Mouse (Mus musculus) spleen, embryonic (tissue): ENCODE data around the gene Epha3.

ENCODE experiments used
- CTCF ChIA-PET: fragments of 350-600 bp; sonication (Branson Sonifier 250); formaldehyde crosslinking; loops from one replicate; lab custom pipeline; 2022; lab: Charles Lee

The Epha3 gene

GRCm38 (mm10) chr16:63783544-63783943 is 80.4 kb downstream of the Epha3 start:
- CTCF ChIA-PET = no interaction called here

- CTCF ChIA-PET = no interaction called here
Measured at GRCm38 (mm10) chr16:63782101-63782500, 81.9 kb downstream of the Epha3 start.

GRCm38 (mm10) chr16:63780151-63780550 is 83.8 kb downstream of the Epha3 start:
- CTCF ChIA-PET = no interaction called here

- CTCF ChIA-PET = no interaction called here
Measured at GRCm38 (mm10) chr16:63777811-63778210, 86.2 kb downstream of the Epha3 start.

- CTCF ChIA-PET = no interaction called here
Measured at GRCm38 (mm10) chr16:63772566-63772965, 91.4 kb downstream of the Epha3 start.

- CTCF ChIA-PET = no interaction called here
Measured at GRCm38 (mm10) chr16:63767589-63767988, 96.4 kb downstream of the Epha3 start.

- CTCF ChIA-PET = no interaction called here
Measured at GRCm38 (mm10) chr16:63761177-63761576, 102.8 kb downstream of the Epha3 start.

GRCm38 (mm10) chr16:63760112-63760511 is 103.9 kb downstream of the Epha3 start:
- CTCF ChIA-PET = no interaction called here

- CTCF ChIA-PET = no interaction called here
Measured at GRCm38 (mm10) chr16:63753052-63753451, 110.9 kb downstream of the Epha3 start.

DNA sequence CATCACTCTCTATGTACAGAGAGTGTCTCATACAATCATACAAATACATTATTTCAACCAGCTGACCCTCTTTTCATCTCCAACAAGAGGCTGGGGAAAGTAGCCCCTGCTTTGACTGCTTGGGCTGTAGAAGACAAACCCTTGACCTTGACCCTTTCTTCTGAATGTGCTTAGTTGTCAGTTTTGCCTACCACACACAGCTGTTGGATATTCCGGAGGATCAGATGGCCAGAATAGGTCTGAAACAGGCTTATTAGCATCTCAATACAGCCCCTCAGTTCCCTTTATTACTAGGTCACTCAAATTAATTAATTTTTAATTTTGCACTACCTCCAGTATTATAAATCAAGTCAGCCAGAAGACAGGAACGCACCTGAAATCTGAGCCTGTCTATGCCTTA is 116.2 kb downstream of the Epha3 start:
- CTCF ChIA-PET = no interaction called here

DNA sequence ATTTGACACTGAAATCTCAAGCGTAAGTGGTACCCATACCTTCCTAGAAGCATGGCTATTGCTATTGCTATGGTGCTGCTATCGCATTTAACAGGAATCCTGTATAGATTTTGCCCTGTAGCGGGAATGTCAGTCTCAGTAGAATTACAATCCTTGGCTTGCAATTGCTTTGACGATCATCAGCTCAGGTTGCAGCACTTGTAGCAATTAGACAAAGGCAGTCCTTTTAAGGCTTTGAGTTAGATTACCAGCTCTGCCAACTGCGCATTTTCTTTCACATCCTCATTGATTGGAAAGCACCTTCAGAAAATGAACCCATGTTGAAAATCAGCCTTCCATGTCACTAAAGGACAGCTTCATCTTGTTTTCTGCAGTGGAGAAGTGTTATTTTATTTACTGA is 118.5 kb downstream of the Epha3 start:
- CTCF ChIA-PET = no interaction called here

- CTCF ChIA-PET = no interaction called here
Measured at GRCm38 (mm10) chr16:63743208-63743854, 120.6 kb downstream of the Epha3 start.

DNA sequence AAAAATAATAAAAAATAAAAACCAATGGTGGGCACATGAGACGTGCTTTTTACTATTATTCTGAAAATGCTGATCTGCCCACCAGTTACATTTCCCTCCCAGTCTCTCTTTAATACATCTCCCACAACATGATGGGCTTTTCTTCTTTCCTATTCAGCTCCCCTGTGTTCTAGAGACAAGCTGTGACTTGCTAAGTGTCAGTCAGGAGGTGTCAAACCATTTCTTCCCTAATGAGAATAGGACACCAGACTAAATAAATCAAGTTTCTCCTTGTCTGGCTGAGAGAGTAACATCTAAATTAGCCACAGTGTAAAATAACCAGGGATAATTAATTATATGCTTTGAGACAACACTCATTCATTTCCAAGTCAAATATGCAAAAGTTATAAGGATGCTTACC is 144.7 kb downstream of the Epha3 start:
- CTCF ChIA-PET = no interaction called here

GRCm38 (mm10) chr16:63717317-63717716 is 146.7 kb downstream of the Epha3 start:
- CTCF ChIA-PET = no interaction called here

GRCm38 (mm10) chr16:63706912-63707868 is 156.8 kb downstream of the Epha3 start:
- CTCF ChIA-PET = no interaction called here

GRCm38 (mm10) chr16:63689371-63689770 is 174.6 kb downstream of the Epha3 start:
- CTCF ChIA-PET = no interaction called here

DNA sequence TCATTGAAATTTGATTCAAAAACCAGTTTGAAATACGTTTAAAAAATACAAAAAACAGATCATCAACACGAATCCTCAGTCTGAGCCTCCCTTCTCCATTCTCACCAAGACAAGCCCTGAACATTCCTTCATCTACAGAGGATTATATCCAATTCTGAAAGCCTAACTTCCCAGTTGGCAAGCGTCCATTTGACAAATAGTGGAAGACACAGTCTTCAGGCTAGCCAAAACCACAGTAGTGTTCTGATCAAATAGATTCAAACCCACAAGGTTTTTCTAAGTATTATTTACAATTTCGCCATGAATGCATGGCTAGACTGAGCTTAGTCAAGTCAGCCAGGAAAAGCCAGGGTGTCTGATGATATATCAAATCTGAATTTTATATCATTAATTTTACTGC is 179.8 kb downstream of the Epha3 start:
- CTCF ChIA-PET = no interaction called here

DNA sequence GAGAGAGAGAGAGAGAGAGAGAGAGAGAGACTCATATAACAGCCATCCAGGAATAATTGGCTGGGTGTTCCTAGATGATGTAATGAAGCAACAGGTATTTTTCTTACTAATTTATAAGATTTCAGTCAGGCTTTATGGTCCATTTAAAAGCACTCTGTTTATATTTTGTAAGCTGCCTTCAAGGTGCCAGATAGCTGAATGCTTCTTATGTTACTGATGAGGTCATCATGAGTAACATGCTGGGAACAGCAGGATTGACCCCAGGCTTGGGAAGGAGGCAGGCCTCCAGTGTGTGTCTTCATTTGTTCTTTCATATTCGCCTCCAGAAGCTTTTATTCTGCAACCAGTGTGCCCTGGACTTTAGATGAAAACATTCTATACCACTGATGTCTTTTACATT is 189.5 kb downstream of the Epha3 start:
- CTCF ChIA-PET = no interaction called here

GRCm38 (mm10) chr16:63673236-63673840 is 190.6 kb downstream of the Epha3 start:
- CTCF ChIA-PET = no interaction called here

GRCm38 (mm10) chr16:63665897-63666464 is 198.0 kb downstream of the Epha3 start:
- CTCF ChIA-PET = no interaction called here

DNA sequence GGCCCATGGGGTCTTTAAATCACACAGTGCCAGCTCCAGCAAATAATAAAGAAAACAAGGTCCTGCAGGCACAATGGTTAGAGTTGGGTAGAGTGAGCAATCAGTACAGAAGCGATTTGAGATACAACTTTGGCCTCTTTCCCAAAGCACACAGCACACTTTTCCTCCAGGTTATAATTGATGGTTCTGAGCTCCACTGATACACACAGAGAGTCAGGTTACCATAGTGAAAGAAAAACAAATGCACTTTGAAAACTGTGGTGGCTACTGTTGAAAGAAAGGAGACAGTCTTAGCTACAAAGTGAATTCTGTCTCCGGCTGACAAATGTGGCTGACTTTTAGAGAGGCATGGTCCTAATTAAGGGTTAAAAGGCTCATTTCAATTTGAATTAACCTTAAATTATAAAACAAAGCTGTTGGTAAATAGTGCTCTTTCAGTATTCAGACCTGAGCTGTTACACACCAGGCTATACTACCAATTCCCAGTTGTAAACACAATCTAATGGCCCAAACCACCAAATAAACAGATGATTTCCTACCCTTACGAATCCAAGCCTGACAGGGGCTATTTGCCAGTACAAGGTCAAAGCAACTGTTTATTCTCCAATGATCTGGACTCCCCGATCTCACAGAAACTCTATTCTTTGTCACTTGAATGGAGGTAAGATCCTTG is 205.5 kb downstream of the Epha3 start:
- CTCF ChIA-PET = no interaction called here

DNA sequence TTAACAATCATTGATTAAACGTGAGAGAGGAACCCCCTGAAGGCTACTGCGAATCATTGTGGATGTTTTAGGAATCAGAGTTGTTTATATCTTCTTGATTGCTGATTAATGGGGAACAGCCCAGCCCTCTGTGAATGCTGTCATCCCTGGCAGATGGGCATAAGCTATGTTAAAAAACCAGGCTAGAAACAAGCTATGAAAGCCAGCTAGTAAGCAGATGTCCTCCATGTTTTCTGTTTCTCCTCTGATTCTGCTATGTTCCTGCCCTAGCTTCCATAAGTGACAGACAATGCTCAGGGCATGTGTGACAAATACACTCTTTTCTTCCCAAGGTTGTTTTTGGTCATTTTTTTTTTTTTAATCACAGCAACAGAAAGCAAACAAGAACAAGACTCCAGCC is 206.2 kb downstream of the Epha3 start:
- CTCF ChIA-PET = interaction anchor here (0.5 kb wide), 1 partner anchor 436 kb away, joined by 17 read pairs; no protein-coding TSS in a partner anchor
